Mouse (Mus musculus): ENCODE measurements around the gene Rgs10.

GRCm38 (mm10) chr7:128410708-128411413 lies 7.7 kb downstream of the Rgs10 start:
- TF ChIP-seq CTCF (IDR thresholded peaks at IDR 0.05; ENCODE audit: borderline replicate concordance, insufficient read depth, low read length) (no peak), POLR2A (IDR thresholded peaks at IDR 0.05; ENCODE audit: low read depth, low read length) (no peak)
